Mouse (Mus musculus): ENCODE data around the gene Hist1h2bc. TPM values are rescaled to one million over a fixed set of nuclear protein-coding genes. Genes with fewer than 3 reads are reported as not detected.

Gene Hist1h2bc
- polyA plus RNA-seq, 1 experiment from 2014 or later: 115 TPM

DNA sequence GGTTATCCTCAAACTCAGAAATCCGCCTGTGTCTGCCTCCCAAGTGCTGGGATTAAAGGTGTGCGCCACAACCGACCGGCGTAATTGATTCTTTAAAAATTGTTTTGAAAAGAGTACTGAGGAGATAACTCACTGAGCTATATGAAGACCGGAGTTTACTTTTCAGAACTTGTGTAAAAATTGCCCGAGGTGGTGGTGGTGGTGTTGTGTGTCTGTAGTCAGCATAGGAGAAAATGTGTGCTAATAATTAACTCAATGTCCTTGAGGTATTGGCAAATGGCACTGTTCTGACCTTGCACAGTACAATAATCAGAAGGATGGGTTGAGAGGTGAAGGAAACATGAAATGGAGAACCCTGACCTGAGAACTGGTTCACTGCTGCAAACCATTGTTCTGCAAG lies 3.9 kb downstream of the Hist1h2bc start:
- no peak for ATAC-seq (ENCODE audit: low FRiP score, low TSS enrichment)
- Histone ChIP-seq H3K4me3 (ENCODE audit: low read depth, low read length) (no peak overlapping the region), H3K27ac (replicated peaks) (no peak overlapping the region), H3K4me2 (replicated peaks; ENCODE audit: low read depth) (no peak overlapping the region), H3K36me3 (ENCODE audit: control insufficient read depth, insufficient read depth, low read length) (no peaks in the 10 kb centered on the region), H3K9ac (ENCODE audit: low read length) (no peak overlapping the region), H3K27me3 (ENCODE audit: control insufficient read depth, insufficient read depth, low read length) (no peaks in the 10 kb centered on the region), H3K4me1 (replicated peaks; ENCODE audit: control insufficient read depth, insufficient read depth) (no peaks in the 10 kb centered on the region), H3K9me3 (ENCODE audit: control insufficient read depth, low read length) (no peaks in the 10 kb centered on the region)
- WGBS: 80% methylated on average over 7 of the region's 7 CpGs
- DNase-seq (ENCODE audit: low spot score): no peak
- TF ChIP-seq CTCF (IDR thresholded peaks at IDR 0.05; ENCODE audit: low read depth): no peak
- TF ChIP-seq EP300 (optimal IDR thresholded peaks at IDR 0.05): no peak

DNA sequence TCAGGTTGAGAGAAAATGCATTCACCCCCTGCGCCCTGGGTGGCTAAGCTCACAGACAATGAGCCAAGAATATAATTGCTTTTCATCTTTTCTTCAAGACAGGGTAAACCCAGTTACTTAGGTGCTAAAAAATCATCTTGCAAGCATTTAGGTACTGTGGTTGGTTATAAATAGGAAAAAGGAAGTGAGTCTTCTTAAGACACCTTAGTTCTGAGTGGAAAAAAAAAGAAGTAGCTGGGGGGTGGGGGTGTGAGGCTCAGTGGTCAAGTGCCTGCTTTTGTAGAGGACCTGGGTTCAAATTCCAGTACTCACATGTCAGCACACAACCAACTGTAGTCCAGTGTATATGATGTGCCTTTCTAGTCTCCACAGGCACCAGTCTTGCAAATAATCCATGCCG lies 5.0 kb downstream of the Hist1h2bc start:
- no peak overlapping the region for H3K4me3 ChIP-seq (ENCODE audit: low read depth, low read length)
- DNase-seq (ENCODE audit: low spot score): no peak
- WGBS: 93% methylated on average over 2 of the region's 2 CpGs
- no peak overlapping the region for H3K4me2 ChIP-seq (replicated peaks; ENCODE audit: low read depth)
- no peaks in the 10 kb centered on the region for H3K9me3 ChIP-seq (ENCODE audit: control insufficient read depth, low read length)
- H3K36me3 ChIP-seq (ENCODE audit: control insufficient read depth, insufficient read depth, low read length): no peaks in the 10 kb centered on the region
- H3K27ac ChIP-seq (replicated peaks): no peak overlapping the region
- ATAC-seq (ENCODE audit: low FRiP score, low TSS enrichment): no peak
- TF ChIP-seq CTCF (IDR thresholded peaks at IDR 0.05; ENCODE audit: low read depth): no peak
- no peak for TF ChIP-seq EP300 (optimal IDR thresholded peaks at IDR 0.05)
- H3K9ac ChIP-seq (ENCODE audit: low read length): no peak overlapping the region
- no peaks in the 10 kb centered on the region for H3K4me1 ChIP-seq (replicated peaks; ENCODE audit: control insufficient read depth, insufficient read depth)
- no peaks in the 10 kb centered on the region for H3K27me3 ChIP-seq (ENCODE audit: control insufficient read depth, insufficient read depth, low read length)

DNA sequence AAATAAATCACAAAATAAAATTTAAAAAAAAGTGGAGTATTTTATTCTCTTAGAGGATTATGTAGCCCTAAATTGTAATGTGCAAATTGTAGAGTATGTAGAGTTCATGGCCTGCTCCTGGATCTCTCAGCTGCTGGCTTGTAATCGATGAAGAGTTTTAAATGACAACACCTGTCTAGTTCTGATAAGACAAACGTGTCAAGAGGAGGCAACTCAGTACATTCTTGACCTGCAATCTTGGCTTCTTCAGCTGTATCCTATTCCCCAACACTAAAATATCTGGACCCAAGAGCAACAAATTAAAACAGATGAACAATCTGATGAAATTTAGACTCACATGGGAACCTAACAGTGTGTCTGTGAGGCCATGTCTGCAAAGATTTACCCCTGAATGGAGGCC lies 5.5 kb downstream of the Hist1h2bc start:
- DNase-seq (ENCODE audit: low spot score): no peak
- H3K36me3 ChIP-seq (ENCODE audit: control insufficient read depth, insufficient read depth, low read length): no peaks in the 10 kb centered on the region
- no peaks in the 10 kb centered on the region for H3K9me3 ChIP-seq (ENCODE audit: control insufficient read depth, low read length)
- WGBS: 64% methylated on average over 2 of the region's 2 CpGs
- no peaks in the 10 kb centered on the region for H3K4me1 ChIP-seq (replicated peaks; ENCODE audit: control insufficient read depth, insufficient read depth)
- no peak for TF ChIP-seq EP300 (optimal IDR thresholded peaks at IDR 0.05)
- TF ChIP-seq CTCF (IDR thresholded peaks at IDR 0.05; ENCODE audit: low read depth): no peak
- ATAC-seq (ENCODE audit: low FRiP score, low TSS enrichment): no peak
- H3K4me2 ChIP-seq (replicated peaks; ENCODE audit: low read depth): no peak overlapping the region
- H3K27ac ChIP-seq (replicated peaks): no peak overlapping the region
- H3K4me3 ChIP-seq (ENCODE audit: low read depth, low read length): no peak overlapping the region
- H3K9ac ChIP-seq (ENCODE audit: low read length): no peak overlapping the region
- no peaks in the 10 kb centered on the region for H3K27me3 ChIP-seq (ENCODE audit: control insufficient read depth, insufficient read depth, low read length)

DNA sequence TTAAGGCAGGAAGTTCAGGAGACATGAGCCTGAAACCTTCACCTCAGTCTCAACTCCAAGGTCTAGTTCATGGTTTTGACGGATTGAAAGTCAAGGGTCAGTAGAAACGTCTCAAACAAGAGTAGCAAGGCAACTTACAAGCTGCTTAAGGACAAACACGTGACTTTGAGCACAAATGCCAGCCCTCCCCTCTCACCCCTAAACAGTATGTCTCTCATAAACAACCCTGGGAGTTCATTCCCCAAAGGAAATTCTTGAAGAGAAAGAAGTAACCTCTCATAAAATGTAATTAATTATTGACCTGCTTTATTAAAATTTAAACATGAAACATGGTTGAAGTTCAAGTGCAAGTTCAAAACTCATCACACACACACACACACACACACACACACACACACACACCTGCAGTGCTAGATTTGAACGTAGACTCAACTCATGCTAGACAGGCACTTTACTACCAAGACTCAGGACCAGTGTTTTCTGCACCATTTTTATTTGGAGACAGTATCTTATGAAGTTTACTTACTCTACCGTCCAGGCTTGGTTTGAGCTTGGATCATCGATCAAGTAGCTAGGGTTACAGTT lies 9.9 kb downstream of the Hist1h2bc start:
- no peaks in the 10 kb centered on the region for H3K4me1 ChIP-seq (replicated peaks; ENCODE audit: control insufficient read depth, insufficient read depth)
- no peaks in the 10 kb centered on the region for H3K36me3 ChIP-seq (ENCODE audit: control insufficient read depth, insufficient read depth, low read length)
- DNase-seq (ENCODE audit: low spot score) (no peak), ATAC-seq (ENCODE audit: low FRiP score, low TSS enrichment) (no peak)
- no peaks in the 10 kb centered on the region for H3K27me3 ChIP-seq (ENCODE audit: control insufficient read depth, insufficient read depth, low read length)
- no peak for TF ChIP-seq EP300 (optimal IDR thresholded peaks at IDR 0.05)
- no peak for TF ChIP-seq CTCF (IDR thresholded peaks at IDR 0.05; ENCODE audit: low read depth)
- no peak overlapping the region for H3K4me2 ChIP-seq (replicated peaks; ENCODE audit: low read depth)
- H3K27ac ChIP-seq (replicated peaks): no peak overlapping the region
- H3K9ac ChIP-seq (ENCODE audit: low read length): no peak overlapping the region
- no peaks in the 10 kb centered on the region for H3K9me3 ChIP-seq (ENCODE audit: control insufficient read depth, low read length)
- H3K4me3 ChIP-seq (ENCODE audit: low read depth, low read length): no peak overlapping the region
- WGBS: 73% methylated on average over 6 of the region's 6 CpGs

DNA sequence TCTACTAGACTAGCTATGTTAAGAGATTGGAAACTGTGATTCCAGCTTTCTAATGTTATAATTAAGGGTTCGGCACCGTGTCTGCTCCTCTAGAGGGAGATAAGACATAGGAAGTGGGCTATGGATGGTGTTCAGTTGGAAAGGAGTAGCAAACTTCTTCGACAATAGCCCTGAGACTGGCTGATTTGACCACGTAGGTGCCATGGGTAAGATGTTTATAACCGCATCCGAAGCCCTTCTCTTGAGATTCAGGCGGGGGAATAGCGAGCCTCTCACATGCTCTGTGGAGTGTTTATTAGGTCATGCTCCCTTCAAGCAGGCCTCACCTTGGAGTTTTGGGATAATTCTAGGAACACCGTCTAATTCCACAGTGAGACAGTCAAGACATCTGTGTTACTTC lies 11.0 kb downstream of the Hist1h2bc start:
- WGBS: 92% methylated on average over 9 of the region's 9 CpGs
- no peak for TF ChIP-seq EP300 (optimal IDR thresholded peaks at IDR 0.05)
- no peak for TF ChIP-seq CTCF (IDR thresholded peaks at IDR 0.05; ENCODE audit: low read depth)
- Histone ChIP-seq H3K27ac (replicated peaks) (no peak overlapping the region), H3K4me3 (ENCODE audit: low read depth, low read length) (no peak overlapping the region), H3K9ac (ENCODE audit: low read length) (no peak overlapping the region), H3K9me3 (ENCODE audit: control insufficient read depth, low read length) (no peaks in the 10 kb centered on the region), H3K4me2 (replicated peaks; ENCODE audit: low read depth) (no peak overlapping the region), H3K4me1 (replicated peaks; ENCODE audit: control insufficient read depth, insufficient read depth) (no peaks in the 10 kb centered on the region), H3K36me3 (ENCODE audit: control insufficient read depth, insufficient read depth, low read length) (no peaks in the 10 kb centered on the region), H3K27me3 (ENCODE audit: control insufficient read depth, insufficient read depth, low read length) (no peaks in the 10 kb centered on the region)
- no peak for DNase-seq (ENCODE audit: low spot score)
- no peak for ATAC-seq (ENCODE audit: low FRiP score, low TSS enrichment)

DNA sequence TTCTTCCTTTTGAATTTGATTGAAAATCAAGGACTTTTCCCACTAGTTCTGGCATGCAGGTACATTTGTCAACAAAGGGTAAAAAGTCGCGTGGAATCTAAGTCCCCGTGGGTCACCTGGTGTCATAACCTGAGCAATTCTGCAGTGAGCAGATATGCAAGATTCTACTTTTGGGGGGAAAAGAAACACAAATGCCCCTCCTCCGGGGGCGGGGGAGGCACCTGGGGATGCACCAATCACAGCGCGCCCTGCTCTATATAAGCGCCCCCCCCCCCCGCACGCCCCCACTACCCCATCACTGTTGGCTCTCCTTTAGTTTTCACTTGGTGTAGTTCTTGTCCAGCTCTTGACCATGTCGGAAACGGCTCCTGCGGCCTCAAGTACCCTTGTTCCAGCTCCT lies 11.5 kb downstream of the Hist1h2bc start, which contains the start of gene Hist1h1t:
TSS of gene Hist1h1t (plus strand) at position 301 of the 400 bp plus-strand sequence.
- DNase-seq (ENCODE audit: low spot score) (no peak), ATAC-seq (ENCODE audit: low FRiP score, low TSS enrichment) (no peak)
- no peak within 1 kb of the TSS for H3K4me3 ChIP-seq (ENCODE audit: low read depth, low read length)
- no peak within 1 kb of the TSS for H3K9ac ChIP-seq (ENCODE audit: low read length)
- no peak for TF ChIP-seq CTCF (IDR thresholded peaks at IDR 0.05; ENCODE audit: low read depth)
- TF ChIP-seq EP300 (optimal IDR thresholded peaks at IDR 0.05): no peak
- H3K36me3 ChIP-seq (ENCODE audit: control insufficient read depth, insufficient read depth, low read length): no peaks in the 10 kb centered on the region
- H3K9me3 ChIP-seq (ENCODE audit: control insufficient read depth, low read length): no peaks in the 10 kb centered on the region
- H3K27ac ChIP-seq (replicated peaks): no peak within 1 kb of the TSS
- no peaks in the 10 kb centered on the region for H3K27me3 ChIP-seq (ENCODE audit: control insufficient read depth, insufficient read depth, low read length)
- H3K4me2 ChIP-seq (replicated peaks; ENCODE audit: low read depth): no peak within 1 kb of the TSS
- no peaks in the 10 kb centered on the region for H3K4me1 ChIP-seq (replicated peaks; ENCODE audit: control insufficient read depth, insufficient read depth)
- WGBS: 57% methylated on average over 10 of the region's 13 CpGs

Measured in stomach, postnatal 0 days (tissue).